Mouse (Mus musculus) CH12.LX (cell line): ENCODE measurements around the gene Sel1l. TPM values are rescaled to one million over a fixed set of nuclear protein-coding genes. Genes with fewer than 3 reads are reported as not detected.

ENCODE experiments used
- DNase-seq: peaks from one replicate; pipeline ENCODE4 v3.0.0-alpha.2; 2013; ENCODE audit errors: extremely low read depth
- H3K27ac ChIP-seq: 2 replicates; pipeline ENCODE4 v1.5.1; 2012; ENCODE audit warnings: low read depth, mild to moderate bottlenecking, control low read depth, moderate library complexity; ENCODE audit not compliant: insufficient read depth
- H3K27me3 ChIP-seq: replicated peaks from 2 replicates; pipeline ENCODE3; 2012; ENCODE audit warnings: inconsistent platforms
- H3K36me3 ChIP-seq, 2 experiments: replicated peaks in 1 of 2; 2 replicates each; pipeline versions ENCODE3 to v1.6.1; 2012; ENCODE audit warnings: inconsistent platforms in 1 of 2, low read length in 1 of 2, mild to moderate bottlenecking in 1 of 2, mixed read lengths in 1 of 2, moderate library complexity in 1 of 2; ENCODE audit not compliant: control insufficient read depth in 1 of 2, insufficient read depth in 1 of 2
- H3K4me1 ChIP-seq, 2 experiments: 2 replicates each; pipeline ENCODE4 v1.6.1; 2012; ENCODE audit warnings: inconsistent platforms in 1 of 2, moderate library complexity in 1 of 2; ENCODE audit not compliant: insufficient read depth in 2 of 2, control insufficient read depth in 1 of 2
- H3K4me2 ChIP-seq: 2 replicates; pipeline ENCODE4 v1.6.1; 2012; ENCODE audit warnings: low read depth, mild to moderate bottlenecking, control low read depth; ENCODE audit not compliant: poor library complexity, insufficient read depth, severe bottlenecking
- H3K4me3 ChIP-seq, 3 experiments: fragments of 150-350 bp in 1 of 3; sonication (generic) in 1 of 3; replicated peaks in 1 of 3; 2 replicates each; pipeline versions ENCODE3 to v1.5.1; 2011 to 2012; ENCODE audit warnings: low read depth in 2 of 3, low read length in 2 of 3, mild to moderate bottlenecking in 2 of 3, moderate library complexity in 2 of 3, control low read depth in 1 of 3, improper control_type of control experiment in 1 of 3, inconsistent platforms in 1 of 3, mixed read lengths in 1 of 3; ENCODE audit not compliant: poor library complexity in 1 of 3
- H3K79me2 ChIP-seq: replicated peaks from 2 replicates; pipeline ENCODE4 v1.6.1; 2012; ENCODE audit warnings: mild to moderate bottlenecking, moderate library complexity; ENCODE audit not compliant: control insufficient read depth, poor library complexity, insufficient read depth, severe bottlenecking; ENCODE audit errors: extremely low read depth
- H3K9ac ChIP-seq: 2 replicates; pipeline ENCODE4 v1.6.1; 2012; ENCODE audit warnings: low read depth, mild to moderate bottlenecking, control low read depth, moderate library complexity; ENCODE audit not compliant: insufficient read depth
- H3K9me3 ChIP-seq: replicated peaks from 2 replicates; pipeline ENCODE3; 2012; ENCODE audit warnings: low read length, inconsistent platforms, mixed read lengths
- CHD1 ChIP-seq: IDR thresholded peaks from 2 replicates; pipeline ENCODE4 v1.6.1; 2012; ENCODE audit warnings: low read depth, low read length, improper control_type of control experiment, inconsistent platforms
- CHD2 ChIP-seq: IDR thresholded peaks from 2 replicates; pipeline ENCODE4 v1.6.1; 2011; ENCODE audit warnings: low read length, improper control_type of control experiment
- CTCF ChIP-seq, 2 experiments: IDR thresholded peaks in 1 of 2; conservative IDR thresholded peaks in 1 of 2; 2 replicates each; pipeline ENCODE4 v1.5.1; 2011 to 2012; ENCODE audit warnings: low read depth in 2 of 2, low read length in 2 of 2, improper control_type of control experiment in 1 of 2, inconsistent platforms in 1 of 2, mild to moderate bottlenecking in 1 of 2, moderate library complexity in 1 of 2
- E2F4 ChIP-seq: IDR thresholded peaks from 2 replicates; pipeline ENCODE4 v1.6.1; 2011; ENCODE audit warnings: low read depth, low read length, improper control_type of control experiment; ENCODE audit not compliant: insufficient replicate concordance
- ELF1 ChIP-seq: IDR thresholded peaks from 2 replicates; pipeline ENCODE4 v1.6.1; 2014; ENCODE audit warnings: low read depth, mild to moderate bottlenecking, inconsistent platforms, low read length, improper control_type of control experiment
- ETS1 ChIP-seq: conservative IDR thresholded peaks from 2 replicates; pipeline ENCODE4 v1.6.1; 2012; ENCODE audit warnings: low read depth, mild to moderate bottlenecking, inconsistent platforms, low read length, improper control_type of control experiment, moderate library complexity
- GABPA ChIP-seq: IDR thresholded peaks from 2 replicates; pipeline ENCODE4 v1.6.1; 2012; ENCODE audit warnings: low read depth, low read length, improper control_type of control experiment, inconsistent platforms; ENCODE audit not compliant: insufficient replicate concordance
- IRF4 ChIP-seq: IDR thresholded peaks from 2 replicates; pipeline ENCODE4 v1.6.1; 2014; ENCODE audit warnings: low read depth, mild to moderate bottlenecking, inconsistent platforms, low read length, improper control_type of control experiment
- JUN ChIP-seq: IDR thresholded peaks from 2 replicates; pipeline ENCODE4 v1.6.1; 2011; ENCODE audit warnings: low read depth, mild to moderate bottlenecking, low read length, improper control_type of control experiment, moderate library complexity; ENCODE audit not compliant: insufficient read depth
- JUND ChIP-seq: conservative IDR thresholded peaks from 2 replicates; pipeline ENCODE4 v1.6.1; 2011; ENCODE audit warnings: low read depth, low read length, improper control_type of control experiment
- MAX ChIP-seq: IDR thresholded peaks from 2 replicates; pipeline ENCODE4 v1.6.1; 2011; ENCODE audit warnings: low read length, improper control_type of control experiment
- MAZ ChIP-seq: IDR thresholded peaks from 2 replicates; pipeline ENCODE4 v1.6.1; 2012; ENCODE audit warnings: low read depth, mild to moderate bottlenecking, inconsistent platforms, low read length, improper control_type of control experiment, moderate library complexity
- MEF2A ChIP-seq: IDR thresholded peaks from 2 replicates; pipeline ENCODE4 v1.6.1; 2014; ENCODE audit warnings: low read depth, mild to moderate bottlenecking, inconsistent platforms, low read length, improper control_type of control experiment, borderline replicate concordance
- MXI1 ChIP-seq: IDR thresholded peaks from 2 replicates; pipeline ENCODE4 v1.6.1; 2011; ENCODE audit warnings: mild to moderate bottlenecking, low read depth, low read length, improper control_type of control experiment
- MYC ChIP-seq: IDR thresholded peaks from 2 replicates; pipeline ENCODE4 v1.6.1; 2011; ENCODE audit warnings: low read depth, mild to moderate bottlenecking, improper control_type of control experiment, low read length
- POLR2A ChIP-seq: IDR thresholded peaks from 2 replicates; pipeline ENCODE4 v1.6.1; 2011; ENCODE audit warnings: low read depth, mild to moderate bottlenecking, improper control_type of control experiment, low read length
- POLR2AphosphoS2 ChIP-seq: IDR thresholded peaks from 2 replicates; pipeline ENCODE4 v1.6.1; 2011; ENCODE audit warnings: low read depth, low read length, improper control_type of control experiment
- RAD21 ChIP-seq: IDR thresholded peaks from 2 replicates; pipeline ENCODE4 v1.6.1; 2011; ENCODE audit warnings: low read depth, mild to moderate bottlenecking, low read length, improper control_type of control experiment, moderate library complexity
- RCOR1 ChIP-seq: conservative IDR thresholded peaks from 2 replicates; pipeline ENCODE4 v1.6.1; 2012; ENCODE audit warnings: low read depth, mild to moderate bottlenecking, inconsistent platforms, low read length, improper control_type of control experiment
- SIN3A ChIP-seq: IDR thresholded peaks from 2 replicates; pipeline ENCODE4 v1.6.1; 2012; ENCODE audit warnings: low read length, improper control_type of control experiment, inconsistent platforms
- SMC3 ChIP-seq: IDR thresholded peaks from 2 replicates; pipeline ENCODE4 v1.6.1; 2011; ENCODE audit warnings: low read depth, low read length, improper control_type of control experiment
- TBP ChIP-seq: conservative IDR thresholded peaks from 2 replicates; pipeline ENCODE4 v1.6.1; 2011; ENCODE audit warnings: low read depth, low read length, improper control_type of control experiment
- TCF12 ChIP-seq: IDR thresholded peaks from 2 replicates; pipeline ENCODE4 v1.6.1; 2014; ENCODE audit warnings: low read depth, mild to moderate bottlenecking, inconsistent platforms, low read length, improper control_type of control experiment
- USF2 ChIP-seq: conservative IDR thresholded peaks from 2 replicates; pipeline ENCODE4 v1.6.1; 2011; ENCODE audit warnings: low read depth, low read length, improper control_type of control experiment
- ZC3H11A ChIP-seq: IDR thresholded peaks from 2 replicates; pipeline ENCODE4 v1.6.1; 2012; ENCODE audit warnings: low read depth, mild to moderate bottlenecking, inconsistent platforms, low read length, improper control_type of control experiment
- ZKSCAN1 ChIP-seq: IDR thresholded peaks from 2 replicates; pipeline ENCODE4 v1.6.1; 2012; ENCODE audit warnings: low read depth, inconsistent platforms, low read length, improper control_type of control experiment, borderline replicate concordance
- ZMIZ1 ChIP-seq: IDR thresholded peaks from 2 replicates; pipeline ENCODE4 v1.6.1; 2012; ENCODE audit warnings: low read depth, mild to moderate bottlenecking, inconsistent platforms, low read length, improper control_type of control experiment
- ZNF384 ChIP-seq: IDR thresholded peaks from 2 replicates; pipeline ENCODE4 v1.6.1; 2012; ENCODE audit warnings: low read depth, low read length, improper control_type of control experiment, inconsistent platforms
- dilution Hi-C: fragments of 300-500 bp; cut with MboI; formaldehyde crosslinking; loops from 2 replicates; pipeline ENCODE4 v1.14.3; 2020; ENCODE audit warnings: low sequenced_read_pairs; ENCODE audit not compliant: extremely low pct_unique_long_range_greater_than_20kb, extremely low pct_ligation_motif_present
- in situ Hi-C: fragments of 300-500 bp; cut with MboI; formaldehyde crosslinking; loops from 3 replicates; pipeline ENCODE4 v1.14.3; 2019; ENCODE audit warnings: low sequenced_read_pairs, low pct_ligation_motif_present, low pct_unique_long_range_greater_than_20kb, mixed read lengths
- polyA plus RNA-seq: library from polyadenylated mRNA; unstranded; fragments of >175 nt; gene quantifications from 2 replicates; pipeline ENCODE4 v1.2.1, GENCODE M21; 2012; ENCODE audit warnings: low read depth; ENCODE audit not compliant: insufficient read length
- total RNA-seq, 2 experiments: library from RNA; depleted of rRNA; stranded (reverse); fragments of 300-350 nt in 1 of 2; fragments of >200 nt in 1 of 2; gene quantifications; 2 replicates each; pipeline ENCODE4 v1.2.3; 2012 to 2014

Sel1l gene
- total and polyA plus RNA-seq, 3 experiments = 46.6 to 155 (median 84.7) TPM

DNA sequence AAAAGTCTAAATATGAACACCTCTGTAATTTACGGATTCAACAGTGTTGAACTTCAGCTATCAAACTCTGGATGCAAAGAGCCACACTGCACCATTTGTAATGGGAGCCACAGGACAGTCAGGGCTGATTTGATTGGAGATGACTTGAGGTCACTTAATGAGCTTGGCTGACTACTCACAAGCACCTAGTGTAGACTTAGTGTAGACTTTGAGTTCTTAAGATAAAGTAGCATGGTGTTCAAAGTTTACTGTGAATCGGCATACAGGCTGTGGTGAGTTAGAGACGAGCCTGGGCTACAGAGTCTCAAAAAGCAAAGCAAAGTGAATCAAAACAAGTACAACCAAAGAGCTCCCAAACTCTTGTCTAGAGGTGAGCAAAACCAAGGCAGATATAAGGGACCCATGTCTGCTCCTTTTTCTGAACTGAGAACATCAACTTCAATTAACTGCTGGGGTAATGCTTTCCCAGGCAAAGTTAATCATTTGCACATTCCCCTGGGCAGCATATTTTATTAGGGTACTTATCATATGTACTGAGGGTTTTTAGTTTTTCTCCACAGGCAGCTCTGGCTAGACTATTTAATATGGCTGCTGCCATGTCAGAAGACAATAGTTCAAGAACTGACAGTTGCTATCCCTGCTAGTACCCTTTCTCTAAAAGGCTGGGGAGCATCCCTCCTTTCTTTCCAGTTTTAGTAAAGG lies 15.6 kb downstream of the Sel1l start:
- dilution Hi-C loops = no loop called here
- Histone ChIP-seq H3K27me3 (no peaks in the 10 kb centered on the region), H3K4me3 (no peak overlapping the region), H3K27ac (no peak overlapping the region), H3K79me2 (peaks cover 11% of the 10 kb centered on the region), H3K9me3 (no peaks in the 10 kb centered on the region), H3K4me1 (peaks cover 2 to 28% of the 10 kb centered on the region in 2 experiments; a peak in 2 of 4 replicates), H3K36me3 (peaks cover 72 to 90% of the 10 kb centered on the region in 2 experiments), H3K9ac (no peak overlapping the region), H3K4me2 (no peak overlapping the region)
- TF ChIP-seq MAX = no peak
- TF ChIP-seq MAZ = no peak
- no peak for TF ChIP-seq CHD2
- TF ChIP-seq CHD1 = no peak
- TF ChIP-seq MYC = no peak
- no peak for TF ChIP-seq ZMIZ1
- TF ChIP-seq GABPA = no peak
- TF ChIP-seq ELF1 = no peak
- TF ChIP-seq SIN3A = no peak
- TF ChIP-seq ZKSCAN1 = no peak
- TF ChIP-seq RAD21 = no peak
- TF ChIP-seq JUN = no peak
- no peak for TF ChIP-seq SMC3
- no peak for TF ChIP-seq MEF2A
- no peak for TF ChIP-seq ZC3H11A
- in situ Hi-C loops = no loop called here
- no peak for DNase-seq

DNA sequence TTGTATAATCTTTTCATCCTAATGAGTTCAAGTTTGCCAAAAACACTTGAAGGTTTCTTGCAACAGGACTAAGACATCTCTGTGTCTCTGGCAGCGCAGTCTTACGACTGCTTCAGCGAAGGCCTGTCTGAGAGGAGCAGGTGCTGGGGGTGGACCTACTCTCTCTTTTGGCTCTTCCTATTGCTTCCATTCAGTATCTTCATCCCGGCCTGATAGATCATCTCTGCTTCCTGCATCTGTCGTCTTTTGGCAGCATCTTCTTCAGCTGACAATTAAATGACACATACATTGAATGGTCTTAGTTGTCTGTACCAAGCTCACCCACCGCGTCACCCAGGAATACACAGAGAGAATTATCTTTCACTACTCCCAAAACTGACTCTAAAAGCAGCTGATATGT lies 17.5 kb downstream of the Sel1l start:
- peaks cover 2 to 28% of the 10 kb centered on the region in 2 experiments; a peak in 2 of 4 replicates for H3K4me1 ChIP-seq
- H3K9me3 ChIP-seq = no peaks in the 10 kb centered on the region
- in situ Hi-C loops = no loop called here
- peaks cover 70 to 89% of the 10 kb centered on the region in 2 experiments for H3K36me3 ChIP-seq
- H3K9ac ChIP-seq = no peak overlapping the region
- no peak overlapping the region for H3K4me3 ChIP-seq
- no peaks in the 10 kb centered on the region for H3K27me3 ChIP-seq
- no peak for TF ChIP-seq POLR2A
- TF ChIP-seq RCOR1 = no peak
- no peak for TF ChIP-seq TCF12
- no peak for TF ChIP-seq E2F4
- no peak for TF ChIP-seq SIN3A
- TF ChIP-seq JUND = no peak
- TF ChIP-seq ZNF384 = no peak
- TF ChIP-seq TBP = no peak
- no peak for TF ChIP-seq MAX
- TF ChIP-seq USF2 = no peak
- no peak for TF ChIP-seq CTCF (conservative IDR thresholded peaks at IDR 0.05 in 1 of 2, IDR thresholded peaks at IDR 0.05 in 1 of 2; ENCODE audit: low read depth in 2 of 2, low read length in 2 of 2)
- TF ChIP-seq ETS1 = no peak
- TF ChIP-seq POLR2AphosphoS2 = no peak
- TF ChIP-seq IRF4 = no peak
- TF ChIP-seq MXI1 = no peak
- H3K79me2 ChIP-seq = peaks cover 8% of the 10 kb centered on the region
- H3K4me2 ChIP-seq = no peak overlapping the region
- dilution Hi-C loops = no loop called here
- DNase-seq = no peak
- no peak overlapping the region for H3K27ac ChIP-seq
